Mouse (Mus musculus): Measurements from ENCODE around the gene Lhx2.
A peak's percentile ranks its signal among the peaks of the same experiment; 100 is the strongest.

Gene Lhx2

GRCm38 (mm10) chr2:38338990-38339909 lies at the start of gene Lhx2:
Gene Lhx2 (plus strand): TSS chr2:38339281.
- peak in 1 of 2 experiments; percentile 53 for DNase-seq (ENCODE audit: low spot score in 2 of 2)

GRCm38 (mm10) chr2:38291526-38291925 lies 47.6 kb upstream of the Lhx2 start:
- DNase-seq (ENCODE audit: low spot score in 2 of 2) = no peak

GRCm38 (mm10) chr2:38295939-38296338 lies 43.1 kb upstream of the Lhx2 start:
- no peak for DNase-seq (ENCODE audit: low spot score in 2 of 2)

GRCm38 (mm10) chr2:38300941-38301340 lies 38.1 kb upstream of the Lhx2 start:
- no peak for DNase-seq (ENCODE audit: low spot score in 2 of 2)

- DNase-seq (ENCODE audit: low spot score in 2 of 2) = no peak
Measured at GRCm38 (mm10) chr2:38305152-38305551, 33.9 kb upstream of the Lhx2 start.

- DNase-seq (ENCODE audit: low spot score in 2 of 2) = no peak
Measured at GRCm38 (mm10) chr2:38312921-38313320, 26.2 kb upstream of the Lhx2 start.

- DNase-seq (ENCODE audit: low spot score in 2 of 2) = no peak
Measured at GRCm38 (mm10) chr2:38313399-38313798, 25.7 kb upstream of the Lhx2 start.

- DNase-seq (ENCODE audit: low spot score in 2 of 2) = no peak
Measured at GRCm38 (mm10) chr2:38319086-38319485, 20.0 kb upstream of the Lhx2 start.

GRCm38 (mm10) chr2:38320911-38321310 lies 18.2 kb upstream of the Lhx2 start:
- no peak for DNase-seq (ENCODE audit: low spot score in 2 of 2)

- no peak for DNase-seq (ENCODE audit: low spot score in 2 of 2)
Measured at GRCm38 (mm10) chr2:38323380-38323779, 15.7 kb upstream of the Lhx2 start.

GRCm38 (mm10) chr2:38326671-38327070 lies 12.4 kb upstream of the Lhx2 start:
- DNase-seq (ENCODE audit: low spot score in 2 of 2) = no peak

GRCm38 (mm10) chr2:38333586-38334119 lies 5.4 kb upstream of the Lhx2 start:
- DNase-seq (ENCODE audit: low spot score in 2 of 2) = no peak

GRCm38 (mm10) chr2:38336606-38337005 lies 2.5 kb upstream of the Lhx2 start:
- DNase-seq (ENCODE audit: low spot score in 2 of 2) = no peak

GRCm38 (mm10) chr2:38337091-38337640 lies 1.9 kb upstream of the Lhx2 start:
- no peak for DNase-seq (ENCODE audit: low spot score in 2 of 2)

- no peak for DNase-seq (ENCODE audit: low spot score in 2 of 2)
Measured at GRCm38 (mm10) chr2:38337681-38338080, 1.4 kb upstream of the Lhx2 start.

GRCm38 (mm10) chr2:38338348-38338932 lies 641 bp upstream of the Lhx2 start:
- DNase-seq (ENCODE audit: low spot score in 2 of 2) = no peak

GRCm38 (mm10) chr2:38339910-38340625 lies 987 bp downstream of the Lhx2 start:
- no peak for DNase-seq (ENCODE audit: low spot score in 2 of 2)

GRCm38 (mm10) chr2:38340626-38341200 lies 1.6 kb downstream of the Lhx2 start:
- DNase-seq (ENCODE audit: low spot score in 2 of 2) = no peak

GRCm38 (mm10) chr2:38343573-38343972 lies 4.5 kb downstream of the Lhx2 start:
- DNase-seq (ENCODE audit: low spot score in 2 of 2) = no peak

- no peak for DNase-seq (ENCODE audit: low spot score in 2 of 2)
Measured at GRCm38 (mm10) chr2:38344727-38345126, 5.6 kb downstream of the Lhx2 start.

GRCm38 (mm10) chr2:38346417-38346816 lies 7.3 kb downstream of the Lhx2 start:
- peak in 1 of 2 experiments; percentile 16 for DNase-seq (ENCODE audit: low spot score in 2 of 2)

Measured in right cerebral cortex, postnatal 10 days (tissue).